Mouse (Mus musculus) MEL (cell line): Measurements from ENCODE around the gene Pigk. TPM values are rescaled to one million over a fixed set of nuclear protein-coding genes. Genes with fewer than 3 reads are reported as not detected.

Source experiments
- DNase-seq: peaks from one replicate; pipeline ENCODE4 v3.0.0; 2011; ENCODE audit warnings: low read depth, low spot score
- H3K27ac ChIP-seq: 2 replicates; pipeline ENCODE4 v1.5.1; 2012; ENCODE audit warnings: low read depth, mild to moderate bottlenecking, control low read depth, low read length, moderate library complexity; ENCODE audit not compliant: control insufficient read depth
- H3K27me3 ChIP-seq, 2 experiments: fragments of 150-350 bp in 1 of 2; sonication (generic) in 1 of 2; 2 replicates each; pipeline ENCODE4 v1.6.1; 2012; ENCODE audit warnings: low read length in 2 of 2, mild to moderate bottlenecking in 2 of 2, improper control_type of control experiment in 1 of 2, moderate library complexity in 1 of 2; ENCODE audit not compliant: insufficient read depth in 2 of 2, control insufficient read depth in 1 of 2
- H3K36me3 ChIP-seq, 2 experiments: 2 replicates each; pipeline ENCODE4 v1.6.1; 2012 to 2014; ENCODE audit warnings: low read length in 2 of 2, improper control_type of control experiment in 1 of 2, inconsistent platforms in 1 of 2, mild to moderate bottlenecking in 1 of 2; ENCODE audit not compliant: insufficient read depth in 2 of 2, control insufficient read depth in 1 of 2
- H3K4me1 ChIP-seq, 2 experiments: fragments of 150-350 bp in 1 of 2; sonication (generic) in 1 of 2; 2 replicates each; pipeline ENCODE4 v1.6.1; 2012; ENCODE audit warnings: low read length in 2 of 2, improper control_type of control experiment in 1 of 2, mild to moderate bottlenecking in 1 of 2; ENCODE audit not compliant: insufficient read depth in 2 of 2, control insufficient read depth in 1 of 2
- H3K4me3 ChIP-seq, 2 experiments: fragments of 150-350 bp in 1 of 2; sonication (generic) in 1 of 2; 2 replicates each; pipeline ENCODE4 v1.5.1; 2012; ENCODE audit warnings: low read depth in 2 of 2, low read length in 2 of 2, mild to moderate bottlenecking in 2 of 2, moderate library complexity in 2 of 2, control low read depth in 1 of 2, improper control_type of control experiment in 1 of 2; ENCODE audit not compliant: control insufficient read depth in 1 of 2, insufficient read depth in 1 of 2
- H3K79me2 ChIP-seq: 2 replicates; pipeline ENCODE4 v1.6.1; 2012; ENCODE audit warnings: mild to moderate bottlenecking, low read length, moderate library complexity; ENCODE audit not compliant: control insufficient read depth, poor library complexity, insufficient read depth
- H3K9ac ChIP-seq: 2 replicates; pipeline ENCODE4 v1.6.1; 2012; ENCODE audit warnings: low read depth, mild to moderate bottlenecking, control low read depth, low read length, moderate library complexity; ENCODE audit not compliant: control insufficient read depth, poor library complexity, severe bottlenecking
- H3K9me3 ChIP-seq: fragments of 150-350 bp; sonication (generic); replicated peaks from 2 replicates; pipeline ENCODE4 v1.6.1; 2012; ENCODE audit warnings: mild to moderate bottlenecking, low read length, improper control_type of control experiment, moderate library complexity; ENCODE audit not compliant: insufficient read depth
- BHLHE40 ChIP-seq: IDR thresholded peaks from 2 replicates; pipeline ENCODE4 v1.6.1; 2012; ENCODE audit warnings: low read depth, mild to moderate bottlenecking, inconsistent platforms, low read length, improper control_type of control experiment, borderline replicate concordance
- CHD1 ChIP-seq: IDR thresholded peaks from 2 replicates; pipeline ENCODE4 v1.6.1; 2012; ENCODE audit warnings: low read depth, mild to moderate bottlenecking, inconsistent platforms, low read length, improper control_type of control experiment
- CHD2 ChIP-seq: IDR thresholded peaks from 2 replicates; pipeline ENCODE4 v1.6.1; 2011; ENCODE audit warnings: low read length, improper control_type of control experiment
- ELF1 ChIP-seq: IDR thresholded peaks from 2 replicates; pipeline ENCODE4 v1.6.1; 2014; ENCODE audit warnings: low read depth, mild to moderate bottlenecking, inconsistent platforms, low read length, improper control_type of control experiment, moderate library complexity
- EP300 ChIP-seq, 2 experiments: IDR thresholded peaks; 2 replicates each; pipeline ENCODE4 v1.6.1; 2011; ENCODE audit warnings: improper control_type of control experiment in 2 of 2, low read length in 2 of 2, low read depth in 1 of 2, mild to moderate bottlenecking in 1 of 2
- ETS1 ChIP-seq: IDR thresholded peaks from 2 replicates; pipeline ENCODE4 v1.6.1; 2012; ENCODE audit warnings: low read depth, mild to moderate bottlenecking, inconsistent platforms, low read length, improper control_type of control experiment, moderate library complexity
- GATA1 ChIP-seq: IDR thresholded peaks from 2 replicates; pipeline ENCODE4 v1.6.1; 2011; ENCODE audit warnings: low read depth, low read length, improper control_type of control experiment
- HCFC1 ChIP-seq: IDR thresholded peaks from 2 replicates; pipeline ENCODE4 v1.6.1; 2012; ENCODE audit warnings: low read depth, mild to moderate bottlenecking, inconsistent platforms, low read length, improper control_type of control experiment, moderate library complexity
- JUND ChIP-seq: IDR thresholded peaks from 2 replicates; pipeline ENCODE4 v1.6.1; 2011; ENCODE audit warnings: low read depth, mild to moderate bottlenecking, improper control_type of control experiment, low read length
- MAFK ChIP-seq: IDR thresholded peaks from 2 replicates; pipeline ENCODE4 v1.6.1; 2011; ENCODE audit warnings: low read depth, mild to moderate bottlenecking, low read length, improper control_type of control experiment, borderline replicate concordance
- MAX ChIP-seq: IDR thresholded peaks from 2 replicates; pipeline ENCODE4 v1.6.1; 2011; ENCODE audit warnings: low read length, improper control_type of control experiment
- MEF2A ChIP-seq: IDR thresholded peaks from 2 replicates; pipeline ENCODE4 v1.6.1; 2014; ENCODE audit warnings: low read depth, mild to moderate bottlenecking, inconsistent platforms, low read length, improper control_type of control experiment; ENCODE audit not compliant: poor library complexity, insufficient replicate concordance, severe bottlenecking; ENCODE audit errors: extremely low read depth
- MYC ChIP-seq: IDR thresholded peaks from 2 replicates; pipeline ENCODE4 v1.6.1; 2011; ENCODE audit warnings: low read depth, mild to moderate bottlenecking, low read length, improper control_type of control experiment, moderate library complexity
- POLR2AphosphoS2 ChIP-seq: IDR thresholded peaks from 2 replicates; pipeline ENCODE4 v1.6.1; 2011; ENCODE audit warnings: low read length, improper control_type of control experiment
- POLR2AphosphoS5 ChIP-seq: IDR thresholded peaks from 2 replicates; pipeline ENCODE4 v1.6.1; 2012; ENCODE audit warnings: low read depth, borderline replicate concordance, mild to moderate bottlenecking, inconsistent platforms, low read length, moderate library complexity, mixed read lengths
- RAD21 ChIP-seq: IDR thresholded peaks from 2 replicates; pipeline ENCODE4 v1.6.1; 2011; ENCODE audit warnings: mild to moderate bottlenecking, low read depth, low read length, improper control_type of control experiment
- RCOR1 ChIP-seq: IDR thresholded peaks from 2 replicates; pipeline ENCODE4 v1.6.1; 2012; ENCODE audit warnings: low read depth, mild to moderate bottlenecking, inconsistent platforms, low read length, improper control_type of control experiment
- SMC3 ChIP-seq: IDR thresholded peaks from 2 replicates; pipeline ENCODE4 v1.6.1; 2011; ENCODE audit warnings: low read depth, low read length, improper control_type of control experiment
- TAL1 ChIP-seq: IDR thresholded peaks from 2 replicates; pipeline ENCODE4 v1.6.1; 2012; ENCODE audit warnings: mild to moderate bottlenecking, inconsistent platforms, low read length, moderate library complexity, mixed read lengths
- TCF12 ChIP-seq: IDR thresholded peaks from 2 replicates; pipeline ENCODE4 v1.6.1; 2014; ENCODE audit warnings: low read depth, mild to moderate bottlenecking, inconsistent platforms, low read length, improper control_type of control experiment, moderate library complexity
- UBTF ChIP-seq: IDR thresholded peaks from 2 replicates; pipeline ENCODE4 v1.6.1; 2012; ENCODE audit warnings: low read depth, mild to moderate bottlenecking, inconsistent platforms, low read length, improper control_type of control experiment, moderate library complexity, borderline replicate concordance; ENCODE audit not compliant: insufficient read depth
- USF2 ChIP-seq, 2 experiments: IDR thresholded peaks; 2 replicates each; pipeline ENCODE4 v1.6.1; 2011 to 2012; ENCODE audit warnings: improper control_type of control experiment in 2 of 2, low read length in 2 of 2, borderline replicate concordance in 1 of 2, inconsistent platforms in 1 of 2, low read depth in 1 of 2, mild to moderate bottlenecking in 1 of 2; ENCODE audit not compliant: insufficient read depth in 1 of 2
- ZKSCAN1 ChIP-seq: IDR thresholded peaks from 2 replicates; pipeline ENCODE4 v1.6.1; 2012; ENCODE audit warnings: low read depth, mild to moderate bottlenecking, inconsistent platforms, low read length, improper control_type of control experiment, moderate library complexity
- ZMIZ1 ChIP-seq: IDR thresholded peaks from 2 replicates; pipeline ENCODE4 v1.6.1; 2012; ENCODE audit warnings: low read depth, mild to moderate bottlenecking, inconsistent platforms, low read length, improper control_type of control experiment, moderate library complexity
- ZNF384 ChIP-seq: IDR thresholded peaks from 2 replicates; pipeline ENCODE4 v1.6.1; 2012; ENCODE audit warnings: low read depth, mild to moderate bottlenecking, inconsistent platforms, low read length, improper control_type of control experiment
- polyA plus RNA-seq, 2 experiments: library from polyadenylated mRNA; stranded (reverse) in 1 of 2; unstranded in 1 of 2; fragments of >175 nt in 1 of 2; fragments of >200 nt in 1 of 2; gene quantifications; 2 replicates each; pipeline versions ENCODE4 v1.2.1 to v1.2.4; 2012; ENCODE audit warnings: low replicate concordance in 2 of 2, low read depth in 1 of 2; ENCODE audit not compliant: insufficient read length in 2 of 2, insufficient read depth in 1 of 2, missing spikeins in 1 of 2
- total RNA-seq: library from RNA; depleted of rRNA; stranded (reverse); fragments of 300-350 nt; gene quantifications from 2 replicates; pipeline ENCODE4 v1.2.3, GENCODE M21; 2012

Gene Pigk
- total and polyA plus RNA-seq, 3 experiments, result 14.6 to 17.8 TPM; not detected in 1

GRCm38 (mm10) chr3:153016355-153016754 is 302.5 kb downstream of the Pigk start:
- H3K27ac ChIP-seq, result no peak overlapping the region
- no peak for TF ChIP-seq ZNF384
- no peak for TF ChIP-seq CHD2
- TF ChIP-seq GATA1, result no peak
- no peak for TF ChIP-seq MYC
- no peak for TF ChIP-seq POLR2AphosphoS5
- no peak for TF ChIP-seq POLR2AphosphoS2
- TF ChIP-seq BHLHE40, result no peak
- no peak for TF ChIP-seq MAX
- TF ChIP-seq CHD1, result no peak
- TF ChIP-seq ZMIZ1, result no peak
- no peak for TF ChIP-seq USF2 (IDR thresholded peaks at IDR 0.05; ENCODE audit: borderline replicate concordance in 1 of 2, insufficient read depth in 1 of 2, low read depth in 1 of 2, low read length in 2 of 2)
- TF ChIP-seq HCFC1, result no peak
- TF ChIP-seq SMC3, result no peak
- no peak for TF ChIP-seq ELF1
- TF ChIP-seq UBTF, result no peak
- no peak for TF ChIP-seq ZKSCAN1
- no peak for TF ChIP-seq MEF2A
- no peak for TF ChIP-seq ETS1
- no peaks in the 10 kb centered on the region for H3K36me3 ChIP-seq
- DNase-seq, result no peak
- H3K4me3 ChIP-seq, result no peak overlapping the region
- H3K79me2 ChIP-seq, result no peaks in the 10 kb centered on the region
- no peak overlapping the region for H3K9ac ChIP-seq
- no peaks in the 10 kb centered on the region for H3K4me1 ChIP-seq
- no peaks in the 10 kb centered on the region for H3K9me3 ChIP-seq
- peaks cover 0 to 2% of the 10 kb centered on the region in 2 experiments; a peak in 3 of 4 replicates for H3K27me3 ChIP-seq

DNA sequence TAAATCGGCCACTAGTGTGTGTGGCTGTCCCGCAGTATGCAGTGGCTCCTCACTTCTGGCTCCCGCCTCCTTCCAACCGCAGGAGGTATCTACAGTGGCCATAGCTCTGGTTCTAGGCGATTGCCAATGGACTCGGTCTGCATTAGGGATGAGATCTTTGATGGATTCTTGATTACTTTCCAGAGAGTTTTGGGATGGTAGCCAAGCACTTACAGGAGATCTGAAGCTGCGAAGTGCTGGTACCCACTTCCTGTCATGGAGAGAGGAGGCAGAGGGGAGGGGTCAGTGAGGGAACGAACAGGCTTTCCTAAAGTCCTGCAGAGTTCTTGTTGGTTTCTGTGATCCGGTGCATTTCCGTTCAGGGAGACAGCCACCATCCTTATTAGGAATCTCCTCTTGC is 304.2 kb downstream of the Pigk start:
- Histone ChIP-seq H3K27ac (no peak overlapping the region), H3K9ac (no peak overlapping the region), H3K79me2 (no peaks in the 10 kb centered on the region), H3K36me3 (no peaks in the 10 kb centered on the region), H3K4me1 (no peaks in the 10 kb centered on the region), H3K9me3 (no peaks in the 10 kb centered on the region), H3K4me3 (no peak overlapping the region), H3K27me3 (no peaks in the 10 kb centered on the region; a peak in 3 of 4 replicates)
- TF ChIP-seq JUND, result no peak
- no peak for TF ChIP-seq MAX
- no peak for TF ChIP-seq CHD1
- TF ChIP-seq MYC, result no peak
- no peak for TF ChIP-seq RAD21
- no peak for TF ChIP-seq ZKSCAN1
- TF ChIP-seq TCF12, result no peak
- TF ChIP-seq EP300 (IDR thresholded peaks at IDR 0.05; ENCODE audit: low read depth in 1 of 2, low read length in 2 of 2), result no peak
- no peak for TF ChIP-seq MAFK
- TF ChIP-seq RCOR1, result no peak
- TF ChIP-seq ZMIZ1, result no peak
- no peak for TF ChIP-seq TAL1
- TF ChIP-seq ZNF384, result no peak
- no peak for TF ChIP-seq SMC3
- TF ChIP-seq CHD2, result no peak
- no peak for TF ChIP-seq UBTF
- DNase-seq, result no peak
